Mouse (Mus musculus): ENCODE data around the gene Cog5. TPM values are rescaled to one million over a fixed set of nuclear protein-coding genes. Genes with fewer than 3 reads are reported as not detected.

The Cog5 gene
- total RNA-seq, 2 experiments from 2014 or later = 6.1 to 17.7 TPM

- no peak for ATAC-seq (replicated peaks; ENCODE audit: low FRiP score, poor library complexity, severe bottlenecking)
These were observed 269.5 kb downstream of the Cog5 start for GRCm38 (mm10) chr12:31924135-31924534.

- no peak for ATAC-seq (replicated peaks; ENCODE audit: low FRiP score, poor library complexity, severe bottlenecking)
These were observed 270.7 kb downstream of the Cog5 start for GRCm38 (mm10) chr12:31925343-31925742.

GRCm38 (mm10) chr12:31926661-31927061 is 272.0 kb downstream of the Cog5 start:
- peak; percentile 77 for ATAC-seq (replicated peaks; ENCODE audit: low FRiP score, poor library complexity, severe bottlenecking)

- no peak for ATAC-seq (replicated peaks; ENCODE audit: low FRiP score, poor library complexity, severe bottlenecking)
These were observed 273.8 kb downstream of the Cog5 start for GRCm38 (mm10) chr12:31928498-31928897.

- 0 out of 2 replicates have a peak, but pooled peaks have one; percentile 14 for ATAC-seq (replicated peaks; ENCODE audit: low FRiP score, poor library complexity, severe bottlenecking)
These were observed 277.1 kb downstream of the Cog5 start for GRCm38 (mm10) chr12:31931818-31932217.

- ATAC-seq (replicated peaks; ENCODE audit: low FRiP score, poor library complexity, severe bottlenecking) = no peak
These were observed 282.1 kb downstream of the Cog5 start for GRCm38 (mm10) chr12:31936657-31937300.

GRCm38 (mm10) chr12:31937613-31938012 is 282.9 kb downstream of the Cog5 start:
- no peak for ATAC-seq (replicated peaks; ENCODE audit: low FRiP score, poor library complexity, severe bottlenecking)

GRCm38 (mm10) chr12:31938391-31938997 is 283.8 kb downstream of the Cog5 start:
- no peak for ATAC-seq (replicated peaks; ENCODE audit: low FRiP score, poor library complexity, severe bottlenecking)

- no peak for ATAC-seq (replicated peaks; ENCODE audit: low FRiP score, poor library complexity, severe bottlenecking)
These were observed 284.4 kb downstream of the Cog5 start for GRCm38 (mm10) chr12:31939026-31939425.

GRCm38 (mm10) chr12:31943020-31943654 is 288.5 kb downstream of the Cog5 start:
- peak; percentile 84 for ATAC-seq (replicated peaks; ENCODE audit: low FRiP score, poor library complexity, severe bottlenecking)

GRCm38 (mm10) chr12:31944405-31944804 is 289.7 kb downstream of the Cog5 start:
- no peak for ATAC-seq (replicated peaks; ENCODE audit: low FRiP score, poor library complexity, severe bottlenecking)

GRCm38 (mm10) chr12:31947476-31947875 is 292.8 kb downstream of the Cog5 start:
- no peak for ATAC-seq (replicated peaks; ENCODE audit: low FRiP score, poor library complexity, severe bottlenecking)

- no peak for ATAC-seq (replicated peaks; ENCODE audit: low FRiP score, poor library complexity, severe bottlenecking)
These were observed 293.7 kb downstream of the Cog5 start for GRCm38 (mm10) chr12:31948101-31949000.

GRCm38 (mm10) chr12:31949193-31949741 is 294.6 kb downstream of the Cog5 start:
- ATAC-seq (replicated peaks; ENCODE audit: low FRiP score, poor library complexity, severe bottlenecking) = peak; percentile 59

- peak; percentile 91 for ATAC-seq (replicated peaks; ENCODE audit: low FRiP score, poor library complexity, severe bottlenecking)
These were observed 295.3 kb downstream of the Cog5 start, which contains the start of gene Hbp1 for GRCm38 (mm10) chr12:31949759-31950658. Gene Hbp1 (minus strand): TSS chr12:31950535.

GRCm38 (mm10) chr12:31950659-31951031 is 296.0 kb downstream of the Cog5 start:
- ATAC-seq (replicated peaks; ENCODE audit: low FRiP score, poor library complexity, severe bottlenecking) = no peak

GRCm38 (mm10) chr12:31955843-31956242 is 301.2 kb downstream of the Cog5 start:
- peak; percentile 45; the same call in 1 of the 2 replicates for ATAC-seq (replicated peaks; ENCODE audit: low FRiP score, poor library complexity, severe bottlenecking)

GRCm38 (mm10) chr12:31964074-31964473 is 309.4 kb downstream of the Cog5 start:
- ATAC-seq (replicated peaks; ENCODE audit: low FRiP score, poor library complexity, severe bottlenecking) = no peak
